Mouse (Mus musculus) cerebellum, postnatal 36 days (tissue): ENCODE measurements at regions not wholly inside any gene's neighbourhood (a gene's known extent, or its start where the extent isn't known, plus 50 kb on each side); places are given as distances from the start of the nearest gene placed in this dataset.
A peak's percentile ranks its signal among the peaks of the same experiment; 100 is the strongest.

ENCODE experiments used
- DNase-seq, 2 experiments: peaks; one replicate each; pipeline ENCODE4 v3.0.0; 2021 to 2022; ENCODE audit warnings: mixed read lengths in 2 of 2

DNA sequence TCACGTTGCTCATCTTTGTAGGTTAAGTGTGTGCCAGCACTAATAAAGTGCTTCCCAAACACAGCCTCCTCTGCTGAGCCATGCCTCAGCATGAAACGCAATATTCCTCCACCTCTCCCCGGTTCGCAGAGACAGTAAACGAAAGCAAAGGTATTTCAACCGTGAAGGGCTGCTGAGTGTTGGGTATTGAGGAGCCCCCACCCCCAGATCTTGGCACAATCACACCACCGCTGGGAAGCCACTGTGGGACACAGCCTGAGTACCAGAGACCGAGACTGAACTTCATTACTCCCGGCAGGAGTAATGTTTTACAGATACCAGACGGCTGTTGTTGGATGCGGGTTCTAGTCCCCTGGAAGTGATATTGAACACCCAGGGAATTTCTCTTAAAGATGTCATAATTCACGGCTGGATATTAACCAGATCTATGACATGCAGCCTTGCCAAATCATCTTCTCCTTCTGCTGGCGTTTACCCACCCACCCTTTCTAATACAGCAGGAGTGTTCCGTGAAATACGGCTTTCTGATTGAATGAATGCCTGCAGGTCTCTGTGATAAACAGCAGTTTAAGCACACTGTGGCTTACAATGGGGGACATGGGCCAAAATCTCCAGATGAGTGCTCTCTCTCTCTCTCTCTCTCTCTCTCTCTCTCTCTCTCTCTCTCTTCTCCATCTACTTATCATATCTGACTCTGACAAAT is 328.9 kb downstream of the Pax1 start:
- DNase-seq: no peak

DNA sequence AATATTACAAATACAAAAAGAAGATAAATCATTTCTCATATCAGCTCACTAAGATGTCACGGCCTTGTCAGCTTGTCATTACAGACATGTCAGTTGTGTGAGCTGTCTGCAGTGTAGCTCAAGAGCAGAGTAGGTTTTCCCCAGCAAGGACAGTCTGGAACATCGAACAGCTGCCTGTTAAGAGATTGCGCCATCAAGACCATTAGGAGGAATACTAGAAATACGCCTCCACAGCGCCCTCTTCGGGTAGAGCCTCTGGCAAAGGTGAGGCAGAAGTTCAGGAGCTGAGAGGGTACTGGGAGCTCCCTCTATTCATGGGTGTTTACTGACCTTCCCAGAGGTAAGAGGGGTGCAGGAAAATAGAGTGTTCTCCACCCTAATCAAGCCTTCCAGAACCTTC is 327.0 kb downstream of the Pax1 start:
- DNase-seq: no peak

- no peak for DNase-seq
Observed at GRCm38 (mm10) chr2:147656667-147657066, 294.9 kb downstream of the Pax1 start.

DNA sequence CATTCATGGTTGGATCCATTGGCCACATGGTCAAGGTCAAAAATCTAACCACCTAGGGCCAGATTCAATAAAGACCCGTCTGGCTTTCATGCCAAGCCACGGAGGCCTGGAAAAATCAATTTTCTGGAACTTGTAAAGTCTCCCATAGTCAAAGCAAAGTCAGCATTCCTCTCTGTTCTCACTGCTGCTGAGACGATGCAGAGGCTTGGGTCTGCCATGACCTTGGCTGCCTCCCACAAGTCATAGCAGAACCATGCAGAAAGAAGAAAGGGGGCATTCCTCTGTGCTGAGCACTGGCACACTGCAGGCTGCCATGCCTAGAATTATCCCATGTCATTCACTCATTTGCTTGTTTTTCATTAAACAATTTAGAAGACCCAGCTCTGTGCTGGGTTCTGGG is 288.5 kb downstream of the Pax1 start:
- no peak for DNase-seq

DNA sequence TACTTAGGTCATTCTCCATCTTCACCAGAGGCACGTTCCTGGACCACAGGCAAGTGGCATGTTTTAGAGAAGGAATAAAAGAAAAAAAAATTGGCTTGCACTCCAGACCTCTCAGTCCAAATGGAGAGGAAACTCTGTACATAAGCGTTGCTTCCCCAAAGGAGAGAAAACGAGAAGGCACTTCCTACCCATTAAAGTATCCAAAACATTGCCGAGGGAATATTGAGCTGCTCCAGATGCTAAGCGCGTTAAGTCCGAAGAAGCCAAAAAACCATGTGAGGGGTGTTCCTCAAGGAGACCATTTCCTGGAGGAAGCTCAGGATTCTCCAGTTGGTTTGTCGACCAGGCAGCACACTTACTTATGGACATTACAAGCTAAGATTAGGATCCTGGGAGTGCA is 286.2 kb downstream of the Pax1 start:
- no peak for DNase-seq

GRCm38 (mm10) chr2:147647506-147647905 is 285.8 kb downstream of the Pax1 start:
- no peak for DNase-seq

DNA sequence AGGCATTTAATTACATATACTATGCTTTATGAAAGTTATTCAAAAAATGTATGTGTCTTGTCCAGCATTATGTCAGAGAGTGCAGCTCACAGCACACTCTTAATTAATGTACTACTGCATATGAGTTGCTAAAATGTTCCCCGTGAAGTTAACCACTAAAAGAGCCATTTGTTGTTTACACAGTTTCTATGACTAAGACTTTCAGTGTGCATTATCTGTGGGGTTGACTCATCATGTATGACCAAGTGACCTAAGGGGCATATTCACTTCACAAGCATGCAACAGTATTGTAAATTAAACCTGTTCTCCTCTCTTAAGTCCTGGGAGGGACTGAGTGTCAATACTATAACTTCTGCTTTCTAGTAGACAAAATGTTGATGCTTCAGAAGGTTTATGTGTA is 276.2 kb downstream of the Pax1 start:
- no peak for DNase-seq

GRCm38 (mm10) chr2:147632737-147633136 is 271.0 kb downstream of the Pax1 start:
- no peak for DNase-seq

DNA sequence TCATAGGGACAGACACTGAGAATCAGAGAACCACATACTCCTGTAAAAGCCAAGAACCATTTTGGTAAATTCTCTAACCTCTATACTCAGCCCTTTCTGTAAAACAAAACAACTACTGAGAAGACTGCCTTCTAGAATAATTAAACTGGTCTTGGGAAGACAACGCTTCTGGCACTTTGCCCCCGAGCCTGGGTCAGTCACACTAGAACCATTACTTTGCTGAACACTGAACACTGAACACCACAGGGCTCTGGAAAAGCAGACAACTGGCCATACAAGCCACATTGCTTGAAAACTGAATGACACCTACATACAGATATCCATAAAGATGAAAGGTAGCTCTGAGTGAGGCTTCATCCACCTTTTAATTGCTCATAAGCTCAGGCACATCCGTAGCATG is 268.0 kb downstream of the Pax1 start:
- no peak for DNase-seq

GRCm38 (mm10) chr2:147627096-147627495 is 265.4 kb downstream of the Pax1 start:
- DNase-seq: no peak

DNA sequence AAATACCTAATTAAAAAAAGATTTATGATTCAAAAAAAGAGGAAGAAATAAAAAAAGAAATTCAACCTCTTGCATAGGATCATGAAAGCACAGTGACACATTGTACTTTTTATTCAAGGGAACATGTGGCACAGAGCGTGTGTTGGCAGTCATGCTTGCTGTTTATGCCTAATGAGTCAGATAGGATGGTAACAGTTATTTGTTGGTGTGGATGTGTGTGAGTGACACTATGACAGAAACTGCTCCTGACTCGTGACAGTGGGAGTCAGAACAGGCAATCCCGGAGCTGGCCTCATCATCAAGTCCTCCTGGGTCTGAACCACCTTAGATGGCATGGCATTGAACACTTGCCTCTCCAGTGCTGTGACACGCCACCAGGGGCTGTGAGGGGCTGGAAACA is 261.4 kb downstream of the Pax1 start:
- DNase-seq: no peak

DNA sequence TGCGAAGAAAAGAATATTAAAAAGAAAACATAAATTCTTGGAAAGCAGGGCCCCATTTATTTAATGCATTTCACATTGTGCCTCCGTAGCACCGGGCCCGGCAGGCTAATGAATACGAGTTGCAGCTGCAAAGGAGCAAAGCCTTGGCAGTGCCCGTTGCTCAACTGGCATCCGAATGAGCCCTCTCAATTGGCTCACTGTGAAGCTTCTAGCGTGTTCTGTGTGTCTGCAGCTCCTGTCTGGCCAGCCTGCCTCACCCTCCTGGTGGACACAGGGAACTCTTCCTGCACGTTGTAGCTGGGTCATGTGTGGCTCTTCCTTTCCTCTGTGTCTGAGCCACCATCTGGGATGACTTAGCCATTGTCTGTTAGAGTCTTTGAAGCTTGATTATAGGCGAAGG is 256.1 kb downstream of the Pax1 start:
- DNase-seq: no peak

GRCm38 (mm10) chr2:147610343-147610742 is 248.6 kb downstream of the Pax1 start:
- no peak for DNase-seq

DNA sequence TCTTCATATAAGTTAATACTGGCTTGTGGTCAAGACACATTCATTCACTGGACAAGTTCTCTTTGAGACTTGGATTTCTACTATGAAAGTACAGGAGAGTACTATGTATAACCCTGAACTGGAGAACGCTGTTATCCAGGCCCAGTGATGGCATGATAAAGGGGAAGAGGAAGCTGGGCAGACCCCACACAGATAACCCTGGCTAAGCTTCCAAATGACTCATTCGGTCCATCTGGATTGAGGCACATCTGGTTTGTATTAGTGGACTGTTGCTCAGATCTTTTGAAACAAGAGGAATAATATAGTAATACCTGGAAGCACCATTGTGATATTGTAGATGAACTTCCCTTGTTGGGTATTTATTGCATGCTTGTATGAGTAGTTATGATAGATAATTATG is 239.9 kb downstream of the Pax1 start:
- DNase-seq: no peak

- no peak for DNase-seq
Observed at GRCm38 (mm10) chr2:147572413-147572812, 210.7 kb downstream of the Pax1 start.

DNA sequence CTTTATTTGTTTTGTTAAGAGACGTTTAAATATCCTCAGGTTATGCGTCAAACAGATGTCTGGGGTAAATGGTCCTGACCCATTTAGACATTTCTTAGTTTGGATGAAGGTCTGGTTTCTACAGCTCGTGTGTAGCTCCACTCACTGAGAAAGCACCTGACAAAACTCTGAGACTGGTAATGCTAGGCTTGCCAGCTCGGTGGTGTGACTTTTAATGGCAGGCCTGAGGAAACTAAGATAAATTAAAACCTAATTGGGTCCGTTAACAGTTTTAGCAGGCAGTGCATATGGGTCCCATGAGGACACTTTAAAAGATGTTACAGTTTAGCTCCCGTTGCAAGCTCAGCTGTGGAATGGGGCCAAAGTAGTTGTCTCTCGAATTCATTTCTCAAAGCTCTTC is 199.5 kb downstream of the Pax1 start:
- DNase-seq: no peak

DNA sequence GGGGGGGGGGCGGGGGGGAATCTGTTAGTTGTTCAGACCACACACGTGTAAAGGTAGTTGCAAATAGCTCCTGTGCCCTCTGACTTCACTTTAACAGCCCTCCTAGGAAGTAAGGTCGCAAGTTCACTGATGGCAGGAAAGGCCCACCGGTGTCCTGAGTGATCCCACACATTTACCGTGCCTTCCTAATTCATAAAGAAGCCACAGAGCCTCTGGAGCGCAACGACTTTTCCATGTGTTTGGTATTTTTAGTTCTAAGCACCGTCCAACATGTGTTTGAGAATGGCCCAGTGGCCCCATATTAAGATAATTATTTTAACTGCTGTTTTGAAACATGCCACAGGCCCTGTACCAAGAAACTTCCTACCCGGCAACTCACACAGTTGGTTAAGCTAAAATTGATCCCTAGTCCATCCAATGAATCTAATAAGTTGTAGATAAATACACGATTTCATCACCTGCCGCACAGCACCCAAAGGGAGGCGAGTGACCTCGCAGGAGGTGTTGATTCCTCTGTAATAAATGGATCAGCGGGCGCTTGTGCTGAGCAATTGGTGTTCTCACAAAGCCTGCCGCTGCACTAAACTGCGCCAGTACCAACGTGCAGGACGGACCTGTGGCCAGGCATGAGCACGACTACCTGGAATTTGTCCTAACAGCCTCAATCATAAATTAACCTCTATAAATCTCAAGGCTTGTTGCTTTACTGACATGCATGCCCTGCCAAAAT is 198.9 kb downstream of the Pax1 start:
- no peak for DNase-seq

- DNase-seq: no peak
Observed at GRCm38 (mm10) chr2:147529161-147529560, 167.4 kb downstream of the Pax1 start.

DNA sequence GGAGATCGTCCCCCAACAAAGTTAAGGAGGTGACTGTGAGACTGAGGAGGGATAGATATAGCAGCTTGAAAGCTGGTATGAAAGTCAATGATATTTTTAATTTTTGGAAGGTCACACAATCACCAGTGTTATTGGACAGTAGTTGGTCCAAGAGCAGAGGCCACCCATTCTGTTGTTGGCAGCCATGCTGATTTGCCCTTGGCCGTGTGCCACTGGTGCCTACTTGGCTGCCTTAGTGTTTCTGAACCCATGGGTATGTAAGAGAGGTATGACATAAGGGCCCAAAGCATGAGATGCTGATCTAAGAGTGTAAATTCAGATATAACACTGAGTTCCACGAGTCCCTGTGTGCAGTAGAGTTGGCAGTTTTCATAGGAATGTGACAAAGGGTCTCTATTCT is 153.7 kb downstream of the Pax1 start:
- DNase-seq: peak; percentile 2 to 3

GRCm38 (mm10) chr2:147514748-147515147 is 153.0 kb downstream of the Pax1 start:
- no peak for DNase-seq

DNA sequence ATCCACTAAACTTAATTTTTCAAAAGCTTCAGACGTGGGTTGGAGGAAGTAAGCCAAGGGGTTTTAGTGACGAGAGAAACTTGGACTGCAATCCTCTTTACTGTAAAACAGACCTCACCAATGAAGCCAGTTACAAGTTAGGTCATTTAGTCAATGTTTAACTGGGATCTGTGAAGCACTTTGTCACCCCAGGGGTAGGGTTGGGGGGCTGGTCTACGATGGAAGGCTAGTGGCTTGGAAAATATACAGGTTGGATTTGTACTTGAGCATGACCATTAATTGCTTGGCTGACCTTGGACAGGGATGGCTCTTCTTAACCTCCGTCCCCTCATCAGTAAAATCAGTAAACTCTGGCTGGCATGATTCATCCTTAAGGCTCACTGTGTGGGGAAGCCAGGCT is 142.2 kb downstream of the Pax1 start:
- no peak for DNase-seq

DNA sequence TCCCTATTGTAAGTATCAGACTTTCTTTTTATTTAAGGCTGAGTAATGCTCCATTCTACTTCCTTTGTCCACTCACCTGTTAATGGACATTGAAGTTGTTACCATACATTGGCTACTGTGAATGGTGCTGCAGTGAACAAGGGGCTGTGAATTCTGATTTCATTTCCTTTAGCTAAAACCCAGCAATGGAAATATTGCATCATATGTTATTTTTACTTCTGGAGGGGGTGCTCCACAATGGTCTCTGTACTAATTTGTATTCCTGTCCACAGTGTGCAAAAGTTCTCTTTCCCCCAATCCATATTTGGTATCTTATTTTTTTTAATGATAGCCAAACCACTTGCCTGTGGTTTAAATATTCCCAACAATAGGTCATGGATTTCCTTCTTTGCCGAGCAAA is 137.0 kb downstream of the Pax1 start:
- no peak for DNase-seq

- DNase-seq: no peak
Observed at GRCm38 (mm10) chr2:147455932-147456331, 94.2 kb downstream of the Pax1 start.

DNA sequence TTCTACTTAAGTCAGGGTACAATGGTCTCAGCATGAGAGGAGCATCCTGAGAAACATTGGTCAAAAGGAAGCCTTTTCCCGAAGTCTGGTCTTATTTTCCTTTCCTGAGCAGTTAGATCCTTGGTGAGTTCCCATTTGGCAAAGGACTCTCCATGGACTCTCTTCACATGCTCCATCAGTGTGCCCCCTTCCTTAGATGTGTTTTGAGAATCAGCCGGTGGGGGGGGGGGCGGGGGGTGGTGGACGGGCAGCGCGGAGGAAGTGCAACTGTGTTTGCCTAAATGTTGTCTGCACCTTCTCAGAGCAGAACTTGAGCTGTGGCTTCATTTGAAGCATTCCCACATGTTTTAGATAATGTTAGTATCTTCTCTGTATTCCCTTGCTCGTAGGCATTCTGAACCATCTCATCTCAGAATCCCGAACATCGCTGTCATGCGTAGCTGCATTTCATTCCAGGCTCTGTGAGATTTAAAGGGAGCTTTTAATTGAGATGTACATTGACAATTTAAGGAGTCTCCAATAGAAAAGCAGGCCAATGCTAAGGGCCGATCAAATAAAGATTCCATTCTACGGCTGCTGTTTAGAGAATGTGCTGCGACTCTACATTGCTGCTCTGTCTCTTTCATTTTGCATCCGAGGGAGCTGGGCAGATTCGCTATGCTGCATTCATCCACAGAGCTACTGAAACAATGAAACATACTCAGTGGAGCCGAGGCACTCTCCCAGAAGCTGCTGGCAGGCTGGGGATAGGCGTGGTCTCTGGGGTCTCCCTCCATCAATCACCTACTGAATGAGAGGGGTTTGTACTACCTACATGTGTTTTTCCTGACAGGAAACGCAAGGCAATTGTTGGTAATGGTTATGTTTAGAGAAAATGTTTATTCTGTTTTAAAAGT is 92.9 kb downstream of the Pax1 start:
- peak in 1 of 2 experiments; percentile 2 for DNase-seq
